Mouse (Mus musculus): Measurements from ENCODE around the gene Creb5.

The Creb5 gene

DNA sequence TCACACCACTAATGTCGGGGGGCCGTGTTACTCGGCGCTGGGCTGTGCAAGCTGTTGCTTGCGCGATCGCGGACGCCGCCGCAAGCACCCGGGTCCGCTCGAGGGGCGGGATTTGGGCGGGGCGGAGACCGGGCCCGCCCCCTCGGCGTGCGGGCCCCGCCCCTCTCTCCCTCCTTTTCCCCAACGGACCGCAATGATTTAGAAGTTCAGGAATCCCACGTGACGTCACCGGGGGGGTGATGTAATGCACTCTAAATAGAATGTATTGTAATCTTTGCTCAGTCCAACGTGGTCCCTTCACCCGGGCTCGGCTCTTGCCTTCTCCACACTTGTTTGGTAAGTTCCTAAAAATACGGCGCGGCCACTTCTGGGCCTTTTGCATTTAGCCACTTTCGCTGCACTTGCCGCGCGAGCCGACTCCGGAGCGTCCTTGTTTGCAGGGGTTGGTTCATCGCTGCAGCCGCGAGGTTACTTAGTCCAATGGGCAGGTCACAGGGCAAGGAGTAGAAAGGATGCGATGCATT lies at the start of gene Creb5:
Gene Creb5 (plus strand): TSS at position 233 of the 524 bp plus-strand sequence.
- DNase-seq: peak; percentile 85 to 88

DNA sequence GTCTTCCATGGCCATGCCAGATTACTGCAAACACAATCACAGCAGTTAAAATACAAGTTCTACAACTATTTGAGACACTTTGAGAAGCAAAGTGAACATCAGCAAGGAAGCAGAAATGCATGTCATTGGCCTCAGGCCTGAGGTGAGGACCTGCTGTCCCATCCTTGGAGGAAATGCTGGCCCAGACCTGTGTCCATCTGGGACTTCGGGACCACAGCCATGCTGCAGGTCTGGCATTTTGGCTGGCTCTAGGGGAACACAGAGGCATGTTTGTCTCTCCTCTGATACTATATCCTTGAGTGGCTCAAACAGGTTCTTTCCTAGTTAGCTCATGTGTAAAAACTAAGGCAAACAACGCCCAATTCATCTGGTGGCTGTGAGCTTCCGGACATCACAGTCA lies 27.2 kb upstream of the Creb5 start:
- DNase-seq: no peak

DNA sequence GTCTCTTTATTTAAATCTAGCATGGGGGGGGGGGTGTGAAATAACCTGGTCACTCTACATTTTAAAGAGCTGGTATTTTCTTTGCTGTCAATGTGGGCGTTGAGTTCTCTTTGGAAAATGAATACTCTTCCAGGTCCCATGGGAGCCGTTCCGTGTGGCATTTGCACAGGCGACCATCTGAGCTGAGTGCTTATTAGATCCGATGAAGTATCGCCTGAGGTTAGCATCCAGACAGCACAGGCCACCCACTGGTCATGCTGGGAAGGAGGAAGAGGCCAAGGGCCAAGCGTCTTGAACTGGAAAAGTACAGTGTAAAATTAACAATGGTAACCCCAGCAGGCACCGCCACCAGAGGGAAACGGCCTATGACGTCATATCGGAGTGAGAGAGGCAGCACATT lies 24.7 kb upstream of the Creb5 start:
- no peak for DNase-seq

DNA sequence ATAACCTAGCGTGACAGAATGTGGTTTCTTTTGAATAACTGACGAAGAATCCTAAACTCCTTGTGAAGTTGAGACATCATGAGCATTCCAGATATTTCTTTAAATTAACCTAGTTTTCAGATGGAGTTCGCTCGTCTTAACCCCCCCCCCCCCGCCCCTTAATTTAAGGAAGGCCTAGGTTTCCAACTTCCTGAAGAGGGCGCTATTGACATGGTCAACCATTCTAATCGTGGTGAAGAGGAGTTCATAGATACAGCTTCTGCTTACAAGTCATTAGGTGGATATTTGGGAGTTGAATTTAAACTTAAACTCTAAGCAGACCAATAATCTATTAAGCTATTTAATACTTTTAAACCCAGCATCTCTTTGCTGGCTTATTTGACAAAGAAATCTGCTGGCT lies 20.0 kb upstream of the Creb5 start:
- no peak for DNase-seq

DNA sequence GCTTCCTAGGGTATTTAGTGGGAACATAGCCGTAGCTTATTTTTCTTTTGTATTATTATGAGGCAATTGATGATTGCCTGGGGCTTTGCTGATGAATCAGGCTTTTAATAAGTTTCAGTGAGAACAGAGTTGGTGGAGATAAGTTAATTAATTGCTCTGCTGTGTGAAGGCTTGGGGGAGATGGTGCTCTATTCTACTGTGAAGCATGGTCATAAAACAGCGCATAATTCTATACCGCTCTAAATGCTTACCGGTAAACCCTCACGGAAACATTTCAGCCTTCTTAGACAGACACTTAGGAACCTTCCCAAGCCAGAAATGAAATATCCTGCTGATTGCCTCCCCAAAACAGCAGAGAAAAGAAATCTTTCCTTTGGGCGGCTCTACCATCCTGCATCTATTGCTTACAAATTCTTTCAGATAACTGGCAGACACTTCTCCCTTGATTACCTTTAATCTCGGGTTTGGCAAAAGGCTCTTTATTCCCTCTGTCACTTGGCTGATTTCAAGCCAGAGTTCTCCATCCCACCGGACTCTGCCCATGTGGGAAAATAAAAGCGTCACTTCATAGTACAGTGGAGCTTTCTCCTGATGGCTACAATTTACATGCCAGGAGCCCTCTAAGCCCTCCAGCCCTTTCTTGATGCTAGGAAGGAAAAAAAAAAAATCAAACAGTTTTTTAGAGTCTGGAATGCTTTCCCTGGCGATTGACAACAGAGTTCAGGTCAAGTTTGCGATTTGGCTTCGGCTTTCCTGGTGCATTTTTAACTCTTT lies 19.2 kb upstream of the Creb5 start:
- DNase-seq: no peak

DNA sequence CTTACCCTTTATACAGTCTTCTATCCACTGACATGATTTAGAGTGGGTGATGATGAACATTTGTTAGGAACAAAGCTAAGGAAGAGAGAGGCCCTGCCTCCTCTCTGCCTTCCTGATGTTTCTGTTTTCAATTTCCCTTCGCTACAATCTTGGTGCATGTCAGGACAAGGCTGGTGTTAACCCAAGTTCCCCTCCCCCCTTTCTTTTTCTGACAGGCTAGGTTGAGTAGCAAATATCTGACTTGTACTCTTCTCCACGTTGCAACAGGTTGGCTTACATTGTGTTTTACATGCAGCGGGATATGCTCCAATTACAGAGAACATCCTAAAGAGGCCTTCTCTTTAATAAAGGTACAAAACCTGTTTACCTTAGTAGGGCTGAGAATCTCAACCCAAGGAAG lies 15.9 kb upstream of the Creb5 start:
- no peak for DNase-seq

DNA sequence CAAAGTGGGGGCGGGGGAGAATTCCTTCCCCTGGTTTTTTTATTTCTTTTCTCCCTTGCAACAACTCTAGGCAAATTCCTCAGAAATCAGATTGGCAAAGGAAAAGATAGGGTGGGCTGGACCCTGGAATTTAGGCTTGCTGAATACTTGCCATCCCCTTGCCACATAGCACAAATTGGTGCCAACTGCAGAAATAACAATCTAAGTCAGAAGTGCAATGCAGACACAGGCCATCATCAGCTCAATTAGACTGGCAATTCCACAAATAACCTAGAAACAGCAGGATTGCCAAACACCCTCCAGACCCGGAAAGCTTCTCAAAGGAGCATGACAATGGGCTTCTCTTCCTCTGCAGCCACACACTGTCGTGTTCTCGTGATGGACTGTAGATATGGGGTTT lies 15.4 kb upstream of the Creb5 start:
- DNase-seq: no peak

DNA sequence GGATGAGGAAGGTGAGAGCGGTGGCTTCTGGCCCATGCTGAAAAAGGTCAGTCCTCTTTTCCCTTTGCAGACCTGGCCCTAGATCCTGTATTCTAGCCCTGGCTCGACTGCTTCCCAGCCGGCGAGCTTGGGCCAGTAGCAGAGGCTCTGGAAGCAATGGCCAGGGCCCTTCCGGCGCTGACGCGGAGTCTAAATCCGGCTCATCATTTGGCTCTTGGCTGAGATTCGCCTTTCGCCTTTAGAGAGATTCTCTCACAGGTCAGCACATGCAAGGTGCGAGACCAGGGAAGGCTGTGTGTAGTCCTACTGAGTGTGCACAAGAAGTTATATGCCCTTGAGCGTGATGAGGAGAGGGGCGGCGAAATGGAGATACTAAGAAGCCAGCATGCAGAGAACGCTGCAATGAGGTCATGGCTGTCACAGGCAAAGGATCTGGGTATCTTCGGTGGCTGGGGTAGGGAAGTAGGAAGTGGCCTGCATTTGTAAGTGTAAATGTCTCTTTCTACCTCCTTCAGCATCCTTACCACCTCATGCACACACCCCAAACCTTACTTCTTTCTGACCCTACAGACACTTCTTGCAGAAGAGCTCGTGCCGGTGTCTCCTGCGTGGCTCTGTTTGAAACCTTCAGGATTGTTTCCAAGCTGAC lies 557 bp upstream of the Creb5 start:
- DNase-seq: peak; percentile 24 to 47

DNA sequence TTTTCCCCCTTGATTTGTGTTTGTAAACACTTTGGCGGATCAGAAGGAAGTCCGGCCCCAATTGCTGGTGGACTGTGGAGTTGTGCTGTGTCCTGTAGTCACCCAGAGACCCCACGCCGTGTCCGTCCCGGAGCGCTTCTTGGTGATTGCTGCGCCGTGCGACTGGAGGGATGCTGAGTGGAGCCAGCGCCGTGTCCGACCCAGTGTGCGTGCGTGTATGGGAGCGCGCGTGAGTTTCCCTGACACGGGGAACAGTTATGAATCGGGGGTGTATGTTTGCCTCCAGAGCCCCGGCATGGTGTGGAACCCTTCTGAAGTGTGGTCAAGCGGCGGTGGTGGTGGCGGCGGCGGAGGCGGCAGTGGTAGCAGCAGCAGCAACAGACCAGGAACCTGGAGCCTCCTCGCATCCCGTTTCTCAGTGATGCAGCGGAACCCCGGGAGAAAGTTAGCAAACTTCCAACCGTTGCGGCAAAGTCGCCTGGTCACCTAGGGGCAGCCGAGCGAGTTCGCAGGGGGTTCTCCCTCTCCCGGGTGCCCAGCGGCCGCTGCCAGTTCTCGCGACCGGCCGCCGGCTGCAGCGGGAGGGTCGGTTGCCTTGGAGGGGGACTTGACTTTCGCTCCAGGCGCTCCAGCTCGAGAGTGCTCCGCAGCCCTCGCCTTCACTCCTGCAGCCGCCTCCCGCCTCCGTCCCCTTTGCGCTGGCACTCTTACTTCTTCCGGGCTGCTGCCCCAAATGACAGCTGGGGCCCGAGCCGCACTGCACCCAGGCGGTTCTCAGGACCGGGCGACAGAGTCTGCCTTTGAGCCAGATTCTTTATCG lies 702 bp downstream of the Creb5 start:
- peak; percentile 11 to 45 for DNase-seq

DNA sequence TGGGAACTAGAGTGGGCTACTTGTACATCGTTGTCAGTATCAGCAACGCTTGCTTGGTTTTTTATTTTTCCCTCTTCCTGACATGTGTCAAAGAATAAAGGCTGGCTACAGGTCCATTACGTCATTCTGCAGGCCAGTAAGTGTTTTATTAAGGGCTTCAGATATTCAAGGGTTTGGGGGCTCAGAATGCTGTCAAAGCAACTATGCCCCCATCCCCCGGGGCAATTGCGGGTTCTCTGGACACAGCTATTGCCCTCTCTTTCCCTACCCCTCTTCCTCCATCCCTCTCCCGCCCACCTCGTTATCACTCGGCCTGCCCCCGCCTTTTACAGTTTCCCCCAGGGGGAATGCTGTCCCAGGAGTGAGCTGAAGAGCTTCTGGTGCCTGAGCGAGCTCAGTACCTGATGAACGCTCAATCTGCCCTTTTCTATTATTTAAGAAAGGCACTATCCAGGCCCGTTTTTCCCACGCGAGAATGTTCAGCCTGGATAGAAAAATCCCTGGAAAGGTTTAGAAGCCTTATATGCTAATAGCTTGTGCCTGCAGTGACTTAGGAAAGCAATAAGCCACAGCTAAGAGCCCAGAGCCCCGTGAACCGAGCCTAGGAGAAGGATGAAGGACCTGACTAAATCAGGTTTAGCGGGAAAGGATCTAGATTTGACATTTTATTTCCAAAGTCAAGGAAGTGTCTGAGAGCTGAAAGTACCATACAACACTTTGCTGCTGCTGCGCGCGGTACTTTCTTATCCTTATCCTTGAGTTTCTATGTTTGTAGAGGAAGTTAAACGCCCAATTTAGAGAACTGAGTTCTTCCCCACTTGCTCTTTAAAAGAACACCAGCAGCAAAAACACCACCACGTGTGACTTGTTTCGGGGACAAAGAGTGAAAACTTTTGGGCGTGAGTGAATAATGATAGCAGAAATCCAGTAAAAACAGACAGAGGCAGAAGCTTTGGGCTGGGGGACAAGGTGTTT lies 1.8 kb downstream of the Creb5 start:
- no peak for DNase-seq

DNA sequence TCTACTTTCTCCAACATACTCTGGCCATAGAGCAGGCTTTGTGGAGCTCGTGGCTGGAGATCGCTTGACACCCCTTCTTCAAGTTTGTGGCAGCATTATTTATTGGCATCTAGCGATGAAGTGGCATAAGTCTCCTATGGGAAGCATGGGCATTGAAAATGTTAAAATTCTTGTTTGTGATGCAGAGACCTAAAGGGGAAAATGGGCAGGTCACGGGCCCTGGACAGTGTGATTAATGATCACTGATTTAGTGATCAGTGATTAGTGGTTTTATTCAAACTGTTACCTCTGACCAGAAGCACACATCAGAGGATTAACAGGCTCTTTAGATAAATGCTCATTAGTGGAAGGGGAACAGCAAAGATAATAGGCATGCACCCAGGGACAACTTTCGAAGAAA lies 2.6 kb downstream of the Creb5 start:
- no peak for DNase-seq

DNA sequence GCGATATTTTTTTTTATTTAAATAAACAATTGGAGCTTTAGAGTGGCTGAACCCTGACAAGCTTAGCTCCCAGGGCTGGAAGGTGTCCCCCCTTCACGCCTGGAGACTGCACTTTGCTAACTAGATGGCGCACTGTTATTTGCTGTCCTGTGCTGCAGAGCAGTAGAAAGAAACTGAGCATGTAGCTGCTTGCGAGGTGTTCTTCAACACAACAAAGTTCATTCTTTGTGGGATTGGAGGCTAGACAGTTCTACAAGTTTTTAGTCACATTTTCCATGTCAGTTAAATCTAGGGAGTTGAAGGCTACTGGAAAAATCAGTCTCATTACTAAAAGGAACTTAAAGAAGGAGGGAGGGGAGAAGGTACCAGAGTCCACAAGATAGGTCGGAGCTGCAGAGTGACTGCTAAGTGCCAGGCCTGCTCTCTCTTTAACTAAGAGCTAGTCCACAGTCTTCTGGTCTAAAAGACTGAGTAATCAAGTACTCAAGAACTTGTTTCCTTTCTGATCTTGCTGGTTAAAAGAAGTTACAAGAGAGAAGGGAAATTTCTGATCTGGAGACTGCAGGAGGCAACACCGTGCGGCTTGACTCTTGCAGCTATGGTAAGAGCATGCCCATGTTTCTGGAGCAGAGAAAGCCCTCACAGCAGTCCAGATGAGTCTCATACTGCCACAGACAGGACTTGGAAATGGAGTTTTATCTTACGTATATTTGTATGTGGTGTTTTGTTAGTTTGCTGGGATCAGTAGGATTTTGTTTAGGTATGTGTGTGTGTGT lies 3.3 kb downstream of the Creb5 start:
- no peak for DNase-seq

DNA sequence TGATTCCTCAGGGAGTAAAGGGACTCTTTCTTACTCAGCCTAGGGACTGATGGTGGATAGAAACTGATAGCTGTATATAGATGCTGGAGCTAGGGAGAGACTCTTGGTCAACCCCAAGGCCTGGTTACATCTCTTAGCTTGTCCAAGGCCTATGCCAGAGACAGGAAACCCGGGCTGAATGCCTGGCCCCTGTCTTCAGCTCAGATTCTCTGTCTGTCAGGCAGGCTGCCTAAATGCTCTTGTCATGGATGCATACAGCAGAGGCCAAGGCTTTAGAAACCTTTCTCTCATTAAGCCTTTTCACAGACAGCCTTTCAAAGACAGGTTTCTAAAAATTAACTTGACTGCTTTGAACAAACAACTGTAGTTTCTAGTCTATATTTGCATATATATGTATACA lies 5.9 kb downstream of the Creb5 start:
- no peak for DNase-seq

DNA sequence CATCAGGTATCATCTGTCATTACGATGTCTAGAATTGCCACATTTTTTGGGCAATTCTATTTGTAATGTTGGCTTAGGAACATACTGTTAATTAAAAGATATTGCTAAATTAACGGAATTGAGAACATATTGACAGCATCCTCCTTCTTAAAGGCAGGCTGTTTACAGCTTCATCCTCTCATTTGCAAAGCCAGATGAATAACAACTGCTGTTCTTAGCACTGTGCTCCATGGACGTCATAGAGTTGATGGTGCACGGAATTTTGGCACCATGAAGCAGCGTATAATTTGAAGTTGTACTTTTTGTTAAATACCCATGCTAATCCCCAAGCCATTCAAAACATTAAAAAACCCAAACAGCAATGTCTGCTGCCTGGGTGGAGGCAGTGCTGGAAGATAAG lies 10.8 kb downstream of the Creb5 start:
- DNase-seq: no peak

DNA sequence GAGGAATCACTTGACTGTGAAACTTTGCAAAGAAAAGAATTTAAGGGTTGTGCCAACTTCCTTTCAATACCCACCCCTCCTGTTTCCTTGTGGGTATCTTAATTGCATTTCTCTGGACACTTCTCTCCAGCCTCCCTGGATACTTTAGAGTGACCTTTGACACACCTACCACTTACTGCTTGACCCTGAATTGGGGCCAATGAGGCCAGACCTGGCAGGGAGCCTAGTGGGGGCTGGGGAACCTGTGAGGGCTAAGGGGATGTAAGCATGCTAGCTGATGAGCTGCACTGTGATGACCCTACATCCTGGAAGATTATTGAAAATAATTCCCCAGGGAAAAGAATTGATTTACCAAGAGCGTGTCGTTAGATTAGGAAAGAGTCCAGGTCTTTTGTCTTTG lies 17.1 kb downstream of the Creb5 start:
- peak in 1 of 2 experiments; percentile 8 for DNase-seq

DNA sequence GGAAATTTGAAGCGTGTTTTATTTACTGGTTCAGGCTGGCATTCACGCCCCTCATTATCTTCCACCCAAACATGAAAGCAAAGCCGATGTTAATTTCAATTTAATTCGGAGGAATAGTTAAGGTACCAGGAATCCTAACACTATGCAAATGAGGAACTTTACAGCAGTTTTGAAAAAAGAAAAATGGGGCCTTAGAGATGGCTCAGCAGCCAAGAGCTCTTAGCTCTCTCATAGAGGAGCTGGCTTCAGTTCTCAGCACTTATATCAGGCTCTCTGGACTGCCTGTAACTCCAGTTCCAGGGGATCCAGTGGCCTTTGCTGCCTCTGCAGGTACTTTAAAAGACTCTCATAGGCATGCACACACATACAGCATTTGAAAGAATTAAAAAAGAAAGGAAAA lies 19.1 kb downstream of the Creb5 start:
- no peak for DNase-seq

DNA sequence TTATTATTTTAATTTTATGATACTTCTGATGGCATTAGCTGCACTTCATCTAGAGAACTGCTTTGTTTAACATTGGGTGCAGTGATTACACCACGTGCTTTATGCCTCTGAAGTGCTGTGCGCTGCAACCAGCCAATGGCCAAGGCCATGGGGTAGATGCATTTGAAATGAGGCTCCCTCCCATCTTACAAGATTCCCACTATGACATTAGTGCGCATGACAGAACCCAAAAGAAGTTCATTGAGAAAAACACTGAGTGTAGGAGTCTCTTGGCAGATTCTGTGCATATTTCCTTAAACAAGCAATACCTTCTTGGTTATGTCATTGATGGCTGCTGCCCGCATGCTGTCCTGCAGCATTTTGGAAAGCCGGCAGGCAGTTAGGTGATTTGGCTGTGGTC lies 19.6 kb downstream of the Creb5 start:
- DNase-seq: no peak

DNA sequence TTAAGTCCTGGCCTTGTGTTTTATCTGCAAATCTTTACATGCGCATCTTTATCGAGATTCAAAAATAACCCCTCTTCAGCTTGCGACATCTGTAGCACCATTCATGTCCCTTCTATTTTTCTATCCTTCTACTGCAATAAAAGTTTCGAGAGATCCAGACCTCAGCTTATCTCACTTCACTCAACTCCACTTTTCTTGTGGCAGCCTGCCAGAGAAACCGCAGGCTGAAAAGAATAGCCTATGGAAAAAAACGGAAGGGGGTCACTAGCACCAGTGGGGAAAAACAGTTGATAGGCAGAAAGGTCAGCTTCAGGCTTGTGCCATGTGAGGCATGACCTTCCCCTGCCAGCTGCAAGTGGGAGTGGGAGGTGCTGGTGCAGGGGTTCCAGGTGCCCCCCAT lies 21.6 kb downstream of the Creb5 start:
- no peak for DNase-seq

DNA sequence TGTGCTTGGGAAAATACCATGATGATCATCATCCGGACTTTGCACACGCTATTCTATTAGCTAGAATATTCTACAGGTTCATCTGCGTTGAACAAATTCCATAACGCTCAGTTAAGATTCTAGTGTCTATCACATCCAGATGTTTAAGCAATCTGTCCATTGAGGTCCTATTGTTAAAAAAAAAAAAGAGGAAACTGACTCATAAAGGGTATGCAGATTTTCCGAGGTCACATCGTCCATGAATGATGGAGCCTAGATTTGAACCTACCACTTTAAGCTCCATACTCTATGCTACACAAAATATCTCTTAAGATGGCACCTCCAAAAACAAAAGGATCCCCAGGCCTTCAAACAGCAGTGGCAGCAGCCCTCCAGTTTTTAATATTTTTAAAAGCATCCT lies 26.5 kb downstream of the Creb5 start:
- DNase-seq: no peak

DNA sequence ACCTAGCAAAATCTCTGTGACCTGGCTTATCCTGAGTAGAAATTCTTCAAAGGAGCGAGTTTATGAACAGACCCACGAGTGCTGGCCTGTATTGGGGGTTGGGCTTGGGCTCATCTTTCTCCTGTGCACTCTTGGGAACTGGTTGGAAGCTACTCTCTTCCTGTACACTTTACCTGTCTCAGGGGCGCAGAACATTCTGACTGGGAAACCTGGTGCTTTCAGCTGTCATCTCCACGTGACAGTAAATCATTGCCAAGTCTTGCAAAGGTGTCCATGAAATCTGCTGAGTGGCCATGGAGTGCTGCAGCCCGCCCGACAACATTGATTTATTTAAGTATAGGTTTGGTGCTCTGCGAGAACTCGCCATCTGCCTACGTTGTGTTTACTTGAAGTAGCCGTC lies 27.1 kb downstream of the Creb5 start:
- DNase-seq: no peak

DNA sequence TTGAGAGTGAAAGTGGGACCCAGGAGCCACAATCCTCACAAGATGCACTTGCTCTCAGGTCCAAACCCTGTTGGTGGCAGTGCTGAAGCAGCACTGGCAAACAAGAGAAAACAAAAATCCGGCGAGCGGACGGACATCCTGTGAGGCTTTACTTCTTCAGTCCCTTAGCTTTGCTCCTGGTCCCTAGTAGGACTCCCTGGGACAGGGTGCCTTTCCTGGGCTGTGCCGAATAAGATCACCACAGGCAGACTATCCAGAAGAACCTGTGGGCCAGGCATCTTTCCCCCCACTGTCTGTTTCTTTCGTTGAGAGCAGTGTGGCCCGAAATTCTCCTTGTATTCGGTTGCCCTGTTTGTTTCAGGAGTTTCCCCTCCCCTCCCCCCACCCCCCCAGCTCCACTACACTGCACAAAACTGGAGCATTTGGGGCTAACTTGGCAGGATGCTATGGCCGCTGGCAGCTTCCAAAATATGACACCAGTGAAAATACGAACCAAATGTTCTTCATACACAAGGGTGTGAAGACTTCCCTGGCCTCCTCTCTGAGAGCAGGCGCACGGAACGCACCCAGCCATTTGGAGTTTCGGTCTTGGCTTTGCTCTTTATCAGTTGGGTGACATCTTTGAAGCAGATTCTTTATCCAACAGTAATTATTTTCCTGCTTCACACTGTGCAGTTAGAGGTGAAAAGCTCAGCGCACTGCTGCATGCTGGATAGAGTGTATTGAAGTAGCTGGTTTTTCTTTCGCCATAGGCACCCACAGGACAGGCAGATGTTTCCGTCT lies 32.7 kb downstream of the Creb5 start:
- peak in 1 of 2 experiments; percentile 4 for DNase-seq
